Mouse (Mus musculus) heart, postnatal 0 days (tissue): Measurements from ENCODE around the gene Prkca. TPM values are rescaled to one million over a fixed set of nuclear protein-coding genes. Genes with fewer than 3 reads are reported as not detected.

Experiments
- ATAC-seq: fragments of 200-750 bp; cut with Nextera tagmentation; 2 replicates; pipeline ENCODE4 v1.8.0; 2017; ENCODE audit warnings: low read depth, moderate number of reproducible peaks, moderate library complexity; ENCODE audit not compliant: insufficient read depth
- DNase-seq: peaks from one replicate; pipeline ENCODE4 v3.0.0-alpha.2; 2016; ENCODE audit warnings: low spot score
- H3K27ac ChIP-seq: fragments of 300-500 bp; sonication (generic); 2 replicates; pipeline ENCODE4 v1.5.1; 2014; ENCODE audit warnings: low read depth, mild to moderate bottlenecking
- H3K27me3 ChIP-seq: fragments of 300-500 bp; sonication (generic); 2 replicates; pipeline ENCODE4 v1.6.1; 2014; ENCODE audit warnings: low read length, mixed read lengths; ENCODE audit not compliant: control insufficient read depth, insufficient read depth
- H3K36me3 ChIP-seq: fragments of 300-500 bp; sonication (generic); replicated peaks from 2 replicates; pipeline ENCODE4 v1.6.1; 2014; ENCODE audit warnings: low read length, mixed read lengths; ENCODE audit not compliant: control insufficient read depth, insufficient read depth
- H3K4me1 ChIP-seq: fragments of 300-500 bp; sonication (generic); 2 replicates; pipeline ENCODE4 v1.6.1; 2014; ENCODE audit warnings: antibody characterized with exemption; ENCODE audit not compliant: control insufficient read depth, insufficient read depth
- H3K4me2 ChIP-seq: fragments of 300-500 bp; sonication (generic); 2 replicates; pipeline ENCODE4 v1.6.1; 2014; ENCODE audit warnings: low read depth, mild to moderate bottlenecking, low read length, moderate library complexity
- H3K4me3 ChIP-seq: fragments of 300-500 bp; sonication (generic); 2 replicates; pipeline ENCODE4 v1.5.1; 2014; ENCODE audit warnings: low read depth, low read length
- H3K9ac ChIP-seq: fragments of 300-500 bp; sonication (generic); replicated peaks from 2 replicates; pipeline ENCODE4 v1.6.1; 2014; ENCODE audit warnings: low read depth, low read length, mixed read lengths
- H3K9me3 ChIP-seq: fragments of 300-500 bp; sonication (generic); replicated peaks from 2 replicates; pipeline ENCODE4 v1.6.1; 2016; ENCODE audit warnings: low read length; ENCODE audit not compliant: control insufficient read depth
- CTCF ChIP-seq: IDR thresholded peaks from 2 replicates; pipeline ENCODE4 v1.5.1; 2016; ENCODE audit warnings: antibody characterized with exemption, control low read depth, low read depth
- EP300 ChIP-seq: IDR thresholded peaks from 2 replicates; pipeline ENCODE4 v1.6.1; 2016; ENCODE audit warnings: antibody characterized with exemption, low read depth
- WGBS: fragments of 180-500 bp; shearing (Covaris S2); extraction: QIAGEN DNeasy Blood & Tissue Kit; methylation state at CpG from one replicate; pipeline ENCODE4 v1.1.7; 2014; 5-methylcytosine and 5-hydroxymethylcytosine counted together
- polyA plus RNA-seq: library from polyadenylated mRNA; unstranded; fragments of >200 nt; fragmentation: Nextera tagmentation; extraction: Ambion mirVana; gene quantifications from 2 replicates; pipeline ENCODE4 v1.2.1, GENCODE M21; 2015
- total RNA-seq: library from RNA; depleted of rRNA; stranded (reverse); fragments of >200 nt; gene quantifications from 2 replicates; pipeline ENCODE4 v1.2.3, GENCODE M21; 2014; ENCODE audit warnings: low replicate concordance

Gene Prkca
- total and polyA plus RNA-seq, 2 experiments from 2014 or later = 7.0 to 11.2 TPM

DNA sequence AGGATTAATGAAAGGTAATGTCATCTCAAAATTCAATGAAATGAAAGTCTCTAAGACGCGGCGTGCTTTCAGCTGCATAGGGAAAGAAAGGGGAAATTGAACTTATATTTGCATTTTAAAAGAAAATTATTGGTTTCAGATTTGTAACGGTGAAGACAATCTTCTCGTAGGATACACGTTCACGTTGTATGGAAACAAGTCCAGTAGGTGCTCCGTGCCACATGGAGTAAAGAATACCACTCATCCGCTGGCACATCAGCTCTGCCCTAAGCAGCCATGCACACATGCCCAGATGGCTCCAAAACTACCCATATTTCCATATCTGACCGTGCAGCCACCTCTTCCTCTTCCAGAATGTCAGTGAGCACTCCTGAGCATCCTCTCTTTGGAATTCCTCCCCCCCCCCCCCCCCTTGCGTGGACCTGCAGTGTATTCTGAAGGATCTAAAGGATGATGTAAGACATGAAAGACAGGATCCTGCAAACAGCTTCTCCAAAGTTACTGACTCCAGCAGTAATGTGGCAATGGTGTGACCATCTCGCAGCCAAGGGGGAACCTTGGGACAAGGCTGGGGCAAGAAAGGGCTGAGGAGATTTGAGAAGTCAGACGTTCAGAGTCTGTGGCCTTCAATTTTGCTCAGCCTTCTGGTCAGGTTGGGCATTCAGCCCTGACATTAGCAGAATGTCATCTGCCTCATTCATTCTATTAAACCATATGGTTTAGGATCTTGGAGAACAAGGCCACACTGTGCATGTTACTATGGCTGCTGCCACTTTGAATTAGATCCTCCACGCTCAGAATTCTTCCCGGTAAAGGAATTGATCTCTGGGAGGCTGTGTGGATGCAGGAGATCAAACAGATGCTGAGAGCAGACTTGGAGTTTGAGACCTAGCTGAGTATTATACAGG lies 142.8 kb downstream of the Prkca start:
- no peak for DNase-seq
- TF ChIP-seq EP300 (no peak), CTCF (no peak)
- Histone ChIP-seq H3K4me1 (peaks cover 22% of the 10 kb centered on the region), H3K27me3 (no peaks in the 10 kb centered on the region), H3K4me3 (no peak overlapping the region), H3K9ac (no peak overlapping the region), H3K4me2 (no peak overlapping the region), H3K36me3 (no peaks in the 10 kb centered on the region), H3K27ac (no peak overlapping the region), H3K9me3 (no peaks in the 10 kb centered on the region)
- ATAC-seq = no peak
- 92% methylated on average over 15 of the region's 15 CpGs for WGBS

DNA sequence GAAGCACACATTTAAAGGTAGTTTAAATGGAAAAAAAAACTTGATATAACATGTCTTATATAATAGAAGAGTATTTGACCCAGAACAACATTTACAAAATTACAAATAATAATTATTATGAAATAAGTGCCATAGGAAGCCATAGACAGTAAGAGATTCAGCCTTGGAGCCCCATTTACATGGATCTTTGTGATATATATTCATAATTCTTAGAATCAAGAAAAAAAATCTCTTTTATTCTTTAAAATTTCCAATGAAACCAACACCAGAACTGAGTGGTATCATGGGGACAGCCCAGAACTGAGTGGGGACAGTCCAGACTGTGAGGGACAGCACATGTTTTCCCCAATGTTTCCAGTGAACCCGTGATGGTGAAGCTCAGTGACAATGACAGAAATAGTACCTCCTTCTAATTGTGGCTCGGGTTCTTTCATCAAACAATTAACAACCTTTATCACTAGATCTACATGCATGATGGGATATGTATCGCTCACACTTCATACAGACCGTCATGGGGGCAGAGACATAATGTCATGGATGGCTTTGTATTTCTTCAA lies 144.2 kb downstream of the Prkca start:
- 81% methylated on average over 4 of the region's 4 CpGs for WGBS
- TF ChIP-seq EP300 (no peak), CTCF (no peak)
- DNase-seq = no peak
- no peak for ATAC-seq
- H3K9ac ChIP-seq = no peak overlapping the region
- H3K4me3 ChIP-seq = no peak overlapping the region
- peaks cover 15% of the 10 kb centered on the region for H3K4me1 ChIP-seq
- H3K27ac ChIP-seq = no peak overlapping the region
- H3K9me3 ChIP-seq = no peaks in the 10 kb centered on the region
- no peaks in the 10 kb centered on the region for H3K27me3 ChIP-seq
- H3K4me2 ChIP-seq = no peak overlapping the region
- no peaks in the 10 kb centered on the region for H3K36me3 ChIP-seq

DNA sequence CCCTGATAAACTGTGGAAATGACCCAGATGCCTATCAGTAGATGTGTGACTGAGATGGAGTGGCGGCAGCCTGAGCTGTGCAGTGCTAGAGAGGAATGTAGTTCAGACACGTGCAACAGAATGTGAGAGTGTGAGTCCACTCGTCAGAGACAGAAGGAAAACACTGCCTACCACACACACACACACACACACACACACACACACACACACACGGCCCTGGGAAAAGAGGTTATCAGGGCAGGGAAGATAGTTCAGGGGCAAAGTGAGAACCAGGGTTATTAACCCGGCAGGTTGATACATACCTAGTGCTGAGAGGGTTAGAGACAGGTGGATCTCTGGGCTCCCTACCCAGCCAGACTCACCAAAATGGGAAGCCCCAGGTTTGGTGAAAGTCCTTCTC lies 145.1 kb downstream of the Prkca start:
- Histone ChIP-seq H3K4me2 (no peak overlapping the region), H3K36me3 (no peaks in the 10 kb centered on the region), H3K4me1 (peaks cover 13% of the 10 kb centered on the region; the same call in 1 of the 2 replicates), H3K9ac (no peak overlapping the region), H3K9me3 (no peaks in the 10 kb centered on the region), H3K4me3 (no peak overlapping the region), H3K27ac (no peak overlapping the region), H3K27me3 (no peaks in the 10 kb centered on the region)
- TF ChIP-seq CTCF (no peak), EP300 (no peak)
- ATAC-seq = no peak
- no peak for DNase-seq
- 35% methylated on average over 5 of the region's 5 CpGs for WGBS

DNA sequence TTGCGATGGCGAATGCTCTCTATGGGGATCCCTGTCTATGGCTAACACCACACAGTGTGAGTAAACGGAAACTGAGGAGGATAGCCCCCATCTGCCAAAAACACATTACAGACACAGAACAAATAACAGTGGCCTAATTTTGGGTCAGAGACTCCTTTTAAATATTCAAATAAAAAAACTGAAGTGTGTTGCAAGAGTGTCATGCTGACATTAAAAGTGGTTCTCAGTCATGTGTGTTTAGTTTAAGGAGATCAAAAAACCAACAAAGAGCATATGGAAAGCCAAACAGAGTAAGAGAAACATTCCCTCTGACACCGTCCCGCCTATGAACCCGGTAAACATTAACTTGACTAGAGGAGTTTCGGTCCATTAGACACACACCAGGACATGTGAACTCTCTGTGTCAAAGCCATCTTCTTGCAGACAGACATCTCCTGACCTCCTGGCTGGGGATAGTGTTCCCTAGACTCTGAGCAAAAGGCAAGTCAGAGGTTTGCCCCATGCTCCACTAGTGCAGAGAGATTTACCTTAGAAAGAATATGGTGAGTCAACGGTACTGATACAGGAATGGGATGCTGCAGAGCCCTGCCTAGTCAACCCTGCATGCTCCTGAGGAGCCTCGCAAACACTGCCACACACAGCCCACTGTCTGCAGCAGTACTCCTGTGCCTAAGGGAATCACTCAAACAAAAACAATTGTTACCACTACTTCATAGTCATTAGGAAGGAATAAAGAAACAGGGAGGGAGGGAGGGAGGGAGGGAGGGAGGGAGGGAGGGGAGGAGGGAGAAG lies 146.1 kb downstream of the Prkca start:
- Histone ChIP-seq H3K9me3 (no peaks in the 10 kb centered on the region), H3K27me3 (no peaks in the 10 kb centered on the region), H3K4me3 (no peak overlapping the region), H3K9ac (no peak overlapping the region), H3K4me1 (peaks cover 13% of the 10 kb centered on the region; the same call in 1 of the 2 replicates), H3K4me2 (no peak overlapping the region), H3K27ac (no peak overlapping the region), H3K36me3 (no peaks in the 10 kb centered on the region)
- DNase-seq (no peak), ATAC-seq (no peak)
- 81% methylated on average over 9 of the region's 9 CpGs for WGBS
- TF ChIP-seq EP300 (no peak), CTCF (no peak)

DNA sequence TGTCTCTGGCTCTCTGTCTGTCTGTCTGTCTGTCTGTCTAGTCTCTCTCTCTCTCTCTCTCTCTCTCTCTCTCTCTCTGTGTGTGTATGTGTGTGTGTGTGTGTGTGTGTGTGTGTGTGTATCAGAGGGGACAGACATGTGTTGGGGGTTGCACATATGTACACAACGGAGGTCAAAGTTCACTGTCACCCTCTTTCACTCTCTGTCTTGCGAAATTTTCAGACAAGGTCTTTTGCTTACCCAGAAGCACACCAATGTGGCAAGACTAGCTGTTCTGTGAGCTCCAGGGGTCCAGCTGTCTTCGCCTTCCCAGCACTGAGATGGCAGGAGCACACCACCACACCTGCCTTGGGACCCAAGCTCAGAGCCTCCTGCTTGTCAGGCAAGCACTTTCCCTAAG lies 146.9 kb downstream of the Prkca start:
- Histone ChIP-seq H3K27ac (no peak overlapping the region), H3K4me2 (no peak overlapping the region), H3K4me1 (peaks cover 13% of the 10 kb centered on the region; the same call in 1 of the 2 replicates), H3K9ac (no peak overlapping the region), H3K36me3 (no peaks in the 10 kb centered on the region), H3K4me3 (no peak overlapping the region), H3K27me3 (no peaks in the 10 kb centered on the region), H3K9me3 (no peaks in the 10 kb centered on the region)
- TF ChIP-seq CTCF (no peak), EP300 (no peak)
- 92% methylated on average over 3 of the region's 3 CpGs for WGBS
- no peak for DNase-seq
- ATAC-seq = no peak
